Mouse (Mus musculus): Measurements from ENCODE around the gene Slco1c1.

GRCm38 (mm10) chr6:141474696-141475095 is 49.5 kb upstream of the Slco1c1 start:
- TF ChIP-seq CTCF (IDR thresholded peaks at IDR 0.05; ENCODE audit: low read depth) (no peak), EP300 (IDR thresholded peaks at IDR 0.05; ENCODE audit: low read depth) (no peak)
